Mouse (Mus musculus): ENCODE results near the gene Msh4. TPM values are rescaled to one million over a fixed set of nuclear protein-coding genes. Genes with fewer than 3 reads are reported as not detected.
"Not testable (repeated sequence)": the region's sequence is repeated elsewhere in the genome, so short reads cannot be mapped to it uniquely, and the experiment has no call there.

Msh4 gene
- total RNA-seq, 1 experiment from 2014 or later: 0.33 TPM

- peak; percentile 16 for DNase-seq
Observed at GRCm38 (mm10) chr3:153849368-153850015, 56.4 kb downstream of the Msh4 start.

GRCm38 (mm10) chr3:153847207-153847733, 58.7 kb downstream of the Msh4 start:
- DNase-seq: no peak

GRCm38 (mm10) chr3:153846109-153846508, 59.8 kb downstream of the Msh4 start:
- DNase-seq: no peak

DNA sequence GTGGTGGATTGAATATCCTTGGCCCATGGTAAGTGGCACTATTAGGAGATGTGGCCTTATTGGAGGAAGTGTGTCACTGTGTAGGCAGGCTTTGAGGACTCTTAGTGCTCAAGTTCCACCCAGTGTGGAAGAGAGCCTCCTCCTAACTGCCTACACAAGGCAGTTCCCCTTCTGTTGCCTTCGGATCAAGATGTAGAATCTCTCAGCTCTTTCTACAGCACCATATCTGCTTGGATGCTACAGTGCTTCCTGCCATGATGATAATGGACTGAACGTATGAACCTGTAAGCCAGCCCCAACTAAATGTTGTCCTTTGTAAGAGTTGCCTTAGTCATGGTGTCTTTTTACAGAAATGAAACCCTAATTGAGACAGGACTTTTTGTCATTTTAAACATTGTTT, 60.4 kb downstream of the Msh4 start:
- no peak for DNase-seq

DNA sequence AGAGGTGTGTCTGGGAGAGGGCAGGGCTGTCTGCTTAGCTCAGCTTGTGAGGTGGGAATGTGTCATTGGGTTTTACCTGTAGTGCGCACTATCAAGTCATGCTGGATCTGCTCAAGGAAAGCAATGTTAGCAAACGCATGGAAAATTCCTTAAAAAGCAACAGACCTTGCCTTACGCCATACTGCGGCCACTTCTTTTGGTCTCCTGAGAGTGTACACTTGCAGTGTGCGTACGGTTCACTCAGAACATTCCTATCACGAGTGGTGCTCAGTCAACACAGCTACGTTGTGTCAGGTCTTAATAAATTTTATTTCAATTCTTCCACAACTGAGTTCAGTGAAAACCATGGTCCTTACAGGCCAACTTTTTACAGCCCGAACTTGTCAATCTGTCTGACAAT, 61.2 kb downstream of the Msh4 start:
- DNase-seq: no peak

- no peak for DNase-seq
Observed at GRCm38 (mm10) chr3:153844030-153844429, 61.9 kb downstream of the Msh4 start, which contains the start of gene Asb17. Gene Asb17, plus strand, starts transcription at chr3:153844209.

GRCm38 (mm10) chr3:153837593-153837992, 68.3 kb downstream of the Msh4 start:
- DNase-seq: no peak

- DNase-seq: no peak
Observed at GRCm38 (mm10) chr3:153836316-153836715, 69.6 kb downstream of the Msh4 start.

- peak; percentile 75 for DNase-seq
Observed at GRCm38 (mm10) chr3:153835455-153836086, 70.4 kb downstream of the Msh4 start.

DNA sequence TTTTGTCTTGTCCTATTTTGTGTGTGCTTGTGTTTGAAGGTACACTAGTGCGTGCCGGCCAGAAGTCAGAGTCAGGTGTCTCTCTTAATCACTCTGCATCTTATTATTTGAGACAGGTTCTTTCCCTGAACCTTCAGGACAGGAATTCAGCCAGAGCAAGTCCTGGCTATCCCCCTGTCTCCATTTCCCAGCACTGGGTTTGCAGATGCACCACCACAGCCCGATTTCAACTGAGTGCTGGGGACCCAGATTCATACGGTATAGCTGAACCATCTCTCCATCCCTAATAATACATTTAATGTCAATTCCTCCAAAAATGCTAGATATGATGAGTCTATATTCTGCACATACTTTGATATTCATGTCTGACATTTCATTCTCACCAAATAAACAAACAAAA, 71.9 kb downstream of the Msh4 start:
- no peak for DNase-seq

DNA sequence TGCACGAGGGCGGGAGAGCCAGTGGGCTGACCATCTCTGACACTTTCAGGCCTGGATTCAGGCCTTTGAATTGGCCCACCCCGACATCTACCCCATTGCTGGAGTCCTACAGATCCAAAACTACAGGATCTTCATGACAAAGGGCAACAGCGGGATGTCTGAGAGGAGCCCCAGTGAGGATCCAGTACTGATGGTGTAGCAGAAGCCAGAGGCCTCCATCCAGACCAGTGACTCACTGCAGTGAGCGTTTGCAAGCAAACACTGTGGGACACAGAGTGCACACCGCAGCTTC, 73.3 kb downstream of the Msh4 start:
- no peak for DNase-seq

GRCm38 (mm10) chr3:153831873-153832653, 73.9 kb downstream of the Msh4 start:
- DNase-seq: no peak

DNA sequence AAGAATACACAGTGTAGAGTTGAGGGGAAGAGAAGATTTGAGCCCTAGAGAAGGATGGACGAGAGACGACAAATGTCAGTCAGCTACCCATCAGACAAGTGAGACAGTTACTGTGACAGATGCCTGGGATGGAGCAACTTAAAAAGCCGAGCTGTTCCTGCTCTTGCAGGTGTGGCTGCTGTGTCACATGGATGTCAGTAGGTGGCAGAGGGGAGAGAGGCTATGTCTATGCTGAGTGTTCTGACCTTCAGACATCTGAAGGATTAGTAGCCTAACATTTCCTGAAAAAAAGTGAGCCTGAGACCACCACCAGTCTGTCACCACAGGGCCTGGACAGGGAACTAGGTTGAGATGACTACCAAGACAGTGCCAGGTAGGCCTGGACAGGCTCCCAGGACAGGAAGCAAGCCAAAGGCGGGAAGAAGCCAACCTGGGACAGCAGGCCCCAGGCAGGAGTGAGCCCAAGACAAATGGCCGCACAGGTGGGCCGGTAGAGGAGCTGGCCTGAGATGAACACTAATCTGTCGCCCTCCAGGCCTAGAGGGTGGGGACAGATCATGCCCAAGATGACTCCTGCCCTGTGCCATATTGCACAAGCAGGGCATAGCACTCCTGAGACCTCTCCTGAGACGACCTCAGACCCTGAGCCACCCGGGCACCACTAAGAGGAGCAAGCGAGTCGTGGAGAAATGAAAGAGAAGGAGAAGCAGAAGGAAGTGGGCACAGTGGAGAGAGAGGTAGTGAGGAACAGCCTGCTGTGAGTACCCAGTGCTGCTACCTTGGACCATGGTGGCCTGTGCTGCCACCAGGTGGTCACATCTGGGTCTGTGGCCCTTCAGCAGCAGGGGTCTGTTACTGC, 74.7 kb downstream of the Msh4 start:
- DNase-seq: peak; percentile 20

DNA sequence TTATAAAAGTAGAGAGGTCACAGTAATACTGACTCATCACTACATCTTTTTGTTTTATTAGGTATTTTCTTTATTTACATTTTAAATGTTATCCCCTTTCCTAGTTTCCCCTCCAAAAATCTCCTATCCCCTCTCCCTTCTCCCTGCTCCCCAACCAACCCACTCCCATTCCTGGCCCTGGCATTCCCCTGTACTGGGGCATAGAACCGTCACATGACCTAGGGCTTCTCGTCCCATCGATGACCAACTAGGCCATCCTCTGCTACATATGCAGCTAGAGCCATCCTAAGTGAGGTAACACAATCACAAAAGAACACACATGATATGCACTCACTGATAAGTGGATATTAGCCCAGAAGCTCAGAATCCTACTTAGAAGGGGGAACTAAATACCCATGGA, 76.2 kb downstream of the Msh4 start:
- not testable (repeated sequence) for DNase-seq

- DNase-seq: no peak
Observed at GRCm38 (mm10) chr3:153826616-153827015, 79.3 kb downstream of the Msh4 start.

GRCm38 (mm10) chr3:153825197-153825596, 80.7 kb downstream of the Msh4 start:
- DNase-seq: no peak

GRCm38 (mm10) chr3:153823671-153824515, 82.0 kb downstream of the Msh4 start:
- DNase-seq: no peak

DNA sequence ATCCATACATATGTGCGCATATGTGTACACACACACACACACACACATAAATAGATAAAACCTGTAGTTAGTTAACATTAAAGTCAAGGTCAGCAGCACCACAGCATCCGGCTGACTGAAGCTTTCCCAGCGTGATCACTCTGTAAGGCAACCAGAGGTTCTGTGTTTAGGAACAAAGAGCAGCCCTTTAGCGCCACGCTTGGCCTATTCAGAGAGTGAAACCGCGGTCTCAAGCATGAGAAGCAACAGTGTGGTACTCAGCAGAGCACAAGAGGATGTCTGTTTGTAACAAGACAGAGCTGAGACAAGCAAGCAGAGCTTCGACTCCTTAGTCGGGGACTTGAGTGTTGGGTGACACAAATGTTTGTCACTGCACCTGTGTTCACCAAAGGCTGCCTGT, 86.5 kb downstream of the Msh4 start:
- DNase-seq: no peak

DNA sequence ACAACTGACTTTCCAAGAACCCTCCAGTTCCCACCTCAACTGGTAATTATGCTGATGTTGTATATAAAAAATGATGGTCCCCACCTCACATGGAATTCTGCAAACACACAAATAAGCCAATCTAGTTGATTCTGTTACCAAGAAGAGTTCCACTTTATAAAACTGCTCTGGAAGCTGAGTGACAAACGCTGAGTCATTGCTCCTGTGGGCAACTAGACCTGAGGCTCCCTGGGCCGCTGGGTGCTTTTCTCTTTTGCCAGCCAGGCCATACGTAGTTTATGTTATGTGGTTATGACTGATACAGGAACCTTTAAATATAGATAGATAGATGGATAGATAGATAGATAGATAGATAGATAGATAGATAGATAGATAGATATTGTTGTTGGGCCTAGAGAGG, 87.2 kb downstream of the Msh4 start:
- DNase-seq: no peak

DNA sequence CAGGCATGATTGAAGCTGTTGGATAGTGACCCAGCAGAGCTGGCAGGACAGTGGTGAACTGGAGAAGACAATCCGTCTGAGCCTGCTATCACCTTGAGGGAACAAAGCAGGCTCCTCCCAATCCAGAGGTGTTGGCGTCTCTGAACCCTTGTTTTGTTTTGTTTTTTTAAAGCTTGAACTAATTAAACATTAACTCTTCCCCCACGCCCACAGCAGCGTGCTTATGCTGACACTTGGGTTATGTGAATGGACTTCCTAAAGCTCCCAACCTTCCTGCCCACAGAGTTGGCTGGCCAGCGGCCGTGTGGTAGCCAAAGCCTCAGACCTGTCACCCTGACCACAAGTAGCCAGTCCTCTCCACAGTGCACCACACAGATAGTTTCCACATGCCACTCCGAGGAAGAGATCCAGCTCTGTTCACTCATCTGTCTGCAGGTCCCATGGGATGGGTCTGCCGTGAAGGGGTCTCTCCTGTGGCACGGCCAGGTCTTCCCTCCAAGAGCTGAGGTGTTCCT, 88.5 kb downstream of the Msh4 start:
- no peak for DNase-seq

DNA sequence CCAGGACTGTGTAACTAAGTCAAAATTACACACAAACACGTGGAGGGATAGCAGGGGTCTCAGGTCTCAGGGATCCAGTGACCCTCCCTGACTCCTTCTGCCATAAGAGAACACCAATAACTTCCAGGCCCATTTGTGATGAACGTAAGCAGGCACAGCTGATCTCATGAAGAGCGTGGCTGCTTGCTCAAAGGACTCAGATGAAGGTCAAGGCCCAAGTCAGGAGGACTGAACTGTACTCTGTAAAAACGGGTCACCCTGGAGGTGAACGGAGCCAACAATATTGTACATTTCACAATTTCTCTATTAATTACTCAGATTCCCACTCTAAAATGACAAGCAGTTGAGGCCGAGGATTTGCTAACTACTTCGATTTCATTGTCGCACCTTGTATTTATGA, 91.9 kb downstream of the Msh4 start:
- DNase-seq: no peak
